Mouse (Mus musculus): ENCODE measurements at regions not wholly inside any gene's neighbourhood (a gene's known extent, or its start where the extent isn't known, plus 50 kb on each side); places are given as distances from the start of the nearest gene placed in this dataset.

GRCm38 (mm10) chr3:151383326-151384019 lies 54.2 kb upstream of the Adgrl4 start:
- TF ChIP-seq CTCF (IDR thresholded peaks at IDR 0.05; ENCODE audit: borderline replicate concordance, insufficient read depth, low read depth, low read length) = no peak
- TF ChIP-seq POLR2A (IDR thresholded peaks at IDR 0.05; ENCODE audit: borderline replicate concordance, insufficient read depth, low read length) = no peak

Measured in cerebellum, adult 2 months (tissue).